Mouse (Mus musculus) left cerebral cortex, postnatal 36 days (tissue): ENCODE measurements around the gene Samd4. TPM values are rescaled to one million over a fixed set of nuclear protein-coding genes. Genes with fewer than 3 reads are reported as not detected.
A peak's percentile ranks its signal among the peaks of the same experiment; 100 is the strongest.

Source experiments
- DNase-seq, 2 experiments: peaks; one replicate each; pipeline ENCODE4 v3.0.0; 2021 to 2022; ENCODE audit warnings: low spot score in 2 of 2, mixed read lengths in 1 of 2
- intact Hi-C: fragments of 180-260 bp; cut with DNase I; formaldehyde crosslinking; loops from one replicate; pipeline ENCODE4 v1.15.1; 2025
- total RNA-seq, 2 experiments: library from RNA; stranded (reverse); gene quantifications; 2 replicates each; pipeline ENCODE4 v1.2.3; 2021

Gene Samd4
- total RNA-seq, 2 experiments from 2014 or later = 25.8 to 27.2 TPM

- DNase-seq = no peak
- intact Hi-C loops = no loop called here
Observed at GRCm38 (mm10) chr14:47032140-47032539, 149.5 kb downstream of the Samd4 start.

GRCm38 (mm10) chr14:47033423-47033822 lies 150.8 kb downstream of the Samd4 start:
- DNase-seq = no peak
- intact Hi-C loops = no loop called here

GRCm38 (mm10) chr14:47041699-47042098 lies 159.0 kb downstream of the Samd4 start:
- intact Hi-C loops = no loop called here
- DNase-seq = no peak

GRCm38 (mm10) chr14:47049051-47049450 lies 166.4 kb downstream of the Samd4 start:
- DNase-seq = peak in 1 of 2 experiments; percentile 15
- intact Hi-C loops = no loop called here

- intact Hi-C loops = no loop called here
Observed at GRCm38 (mm10) chr14:47051743-47052610, 169.3 kb downstream of the Samd4 start.

GRCm38 (mm10) chr14:47053101-47053500 lies 170.4 kb downstream of the Samd4 start:
- intact Hi-C loops = no loop called here
- DNase-seq = no peak

More at GRCm38 (mm10) chr14:47051743-47052610, 169.3 kb downstream of the Samd4 start:
- DNase-seq = no peak

GRCm38 (mm10) chr14:47053824-47054223 lies 171.2 kb downstream of the Samd4 start:
- intact Hi-C loops = no loop called here
- no peak for DNase-seq

- no peak for DNase-seq
- intact Hi-C loops = no loop called here
Observed at GRCm38 (mm10) chr14:47058969-47059368, 176.3 kb downstream of the Samd4 start.

GRCm38 (mm10) chr14:47065067-47065466 lies 182.4 kb downstream of the Samd4 start:
- intact Hi-C loops = no loop called here
- DNase-seq = no peak

GRCm38 (mm10) chr14:47066901-47067300 lies 184.2 kb downstream of the Samd4 start:
- DNase-seq = no peak
- intact Hi-C loops = no loop called here

GRCm38 (mm10) chr14:47074045-47074666 lies 191.5 kb downstream of the Samd4 start:
- DNase-seq = no peak
- intact Hi-C loops = no loop called here

GRCm38 (mm10) chr14:47075010-47075677 lies 192.5 kb downstream of the Samd4 start:
- intact Hi-C loops = no loop called here
- no peak for DNase-seq

- intact Hi-C loops = no loop called here
- no peak for DNase-seq
Observed at GRCm38 (mm10) chr14:47075856-47076255, 193.2 kb downstream of the Samd4 start.

GRCm38 (mm10) chr14:47076956-47077575 lies 194.4 kb downstream of the Samd4 start:
- intact Hi-C loops = no loop called here
- DNase-seq = peak in 1 of 2 experiments; percentile 15

GRCm38 (mm10) chr14:47077576-47077970 lies 194.9 kb downstream of the Samd4 start:
- DNase-seq = no peak
- intact Hi-C loops = no loop called here

- DNase-seq = no peak
- intact Hi-C loops = no loop called here
Observed at GRCm38 (mm10) chr14:47079911-47080310, 197.3 kb downstream of the Samd4 start.

GRCm38 (mm10) chr14:47083311-47083710 lies 200.7 kb downstream of the Samd4 start:
- no peak for DNase-seq
- intact Hi-C loops = no loop called here

GRCm38 (mm10) chr14:47083838-47084237 lies 201.2 kb downstream of the Samd4 start:
- no peak for DNase-seq
- intact Hi-C loops = no loop called here

- DNase-seq = no peak
- intact Hi-C loops = loop anchor here (5.0 kb wide), 1 partner anchor 77 kb away; no protein-coding TSS in a partner anchor
Observed at GRCm38 (mm10) chr14:47084686-47085085, 202.0 kb downstream of the Samd4 start.

- no peak for DNase-seq
- intact Hi-C loops = loop anchor here (2.0 to 5.0 kb wide), 2 partner anchors 79 to 203 kb away; partner anchors contain the start of gene Samd4
Observed at GRCm38 (mm10) chr14:47086123-47086522, 203.5 kb downstream of the Samd4 start.
